Mouse (Mus musculus) layer of hippocampus, adult 8-10 months (tissue): ENCODE measurements at regions not wholly inside any gene's neighbourhood (a gene's known extent, or its start where the extent isn't known, plus 50 kb on each side); places are given as distances from the start of the nearest gene placed in this dataset.

Experiments used
- DNase-seq, 2 experiments: peaks; one replicate each; pipeline ENCODE4 v3.0.0; 2022; ENCODE audit warnings: low spot score in 2 of 2

DNA sequence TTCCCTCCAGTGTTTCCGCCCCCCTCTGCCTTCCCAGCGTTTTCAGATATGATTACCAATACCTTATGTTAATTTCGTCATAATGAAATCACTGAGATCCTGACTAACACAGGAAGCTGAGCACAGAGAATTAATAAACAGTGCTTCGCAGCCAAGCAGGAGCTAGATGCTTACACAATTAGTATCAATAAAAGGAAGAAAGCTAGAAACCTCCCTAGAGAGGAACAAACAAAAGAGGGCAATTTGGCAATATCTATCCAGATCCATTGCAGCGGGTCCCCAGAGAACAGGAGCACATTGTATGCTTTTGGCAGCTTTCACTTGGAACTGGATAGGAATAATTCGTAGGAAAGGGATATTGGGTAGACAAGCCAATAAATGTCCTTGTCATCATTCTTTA, 159.1 kb upstream of the Kbtbd8 start:
- DNase-seq, result no peak

DNA sequence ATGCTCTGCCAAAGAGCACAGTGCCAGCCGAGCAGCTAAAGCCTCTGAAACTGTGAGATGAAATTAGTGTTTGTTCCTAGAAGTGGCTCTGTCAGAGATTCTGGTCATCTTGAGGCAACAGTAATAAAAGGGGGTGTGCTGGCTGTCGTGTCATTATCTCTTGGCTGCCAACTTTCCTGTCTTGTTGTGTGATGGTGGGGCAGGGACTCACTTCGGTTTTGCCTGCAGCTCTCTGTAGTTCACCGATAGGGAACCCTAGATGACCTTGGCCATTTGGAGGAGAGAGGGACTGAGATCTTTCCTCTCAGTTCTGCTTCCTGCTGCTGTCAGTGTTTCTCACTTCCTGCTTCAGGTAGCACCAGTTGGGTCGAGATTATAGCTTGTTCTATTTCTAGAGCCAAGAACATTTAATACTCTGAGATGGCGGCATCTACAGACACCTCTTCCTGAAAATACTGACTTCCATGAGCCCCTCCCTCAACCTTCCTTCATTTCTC, 159.8 kb upstream of the Kbtbd8 start:
- DNase-seq, result no peak

DNA sequence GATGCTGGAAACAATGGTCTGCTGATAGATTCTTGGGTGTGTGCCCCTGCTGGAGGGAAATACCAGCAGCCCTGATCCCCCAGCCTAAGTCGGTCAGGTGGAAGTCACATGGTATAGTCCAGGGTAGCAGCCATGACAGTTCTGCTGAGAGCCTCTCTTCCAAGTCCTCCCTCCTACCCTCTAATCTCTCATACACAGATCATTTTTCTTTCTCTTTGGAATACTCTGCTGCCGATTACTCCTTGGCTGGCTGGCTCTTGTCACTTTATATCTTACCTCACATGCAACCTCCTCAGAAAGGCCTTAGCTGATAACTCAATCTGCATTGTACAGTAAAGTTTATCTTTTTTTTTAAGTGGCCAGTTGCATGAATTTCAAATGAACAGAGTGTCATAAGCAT, 162.5 kb upstream of the Kbtbd8 start:
- DNase-seq, result no peak

DNA sequence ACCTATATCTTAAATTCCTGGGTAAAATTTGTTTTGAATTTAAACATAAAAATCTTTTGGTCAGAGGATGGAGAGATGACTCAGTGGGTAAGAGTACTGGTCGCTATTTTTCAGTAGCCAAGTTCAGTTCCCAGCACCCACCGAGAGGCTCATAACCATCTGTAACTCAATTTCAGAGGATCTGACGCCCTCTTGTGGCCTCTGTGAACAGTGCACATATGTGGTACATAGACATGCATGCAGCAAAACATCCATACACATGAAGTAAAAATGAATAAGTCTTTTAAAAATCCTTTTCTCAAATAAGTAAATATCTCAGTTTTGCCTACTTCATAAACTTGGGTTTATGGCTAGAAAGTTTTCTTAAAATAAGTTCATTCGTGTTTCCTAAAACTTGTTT, 163.4 kb upstream of the Kbtbd8 start:
- DNase-seq, result no peak

DNA sequence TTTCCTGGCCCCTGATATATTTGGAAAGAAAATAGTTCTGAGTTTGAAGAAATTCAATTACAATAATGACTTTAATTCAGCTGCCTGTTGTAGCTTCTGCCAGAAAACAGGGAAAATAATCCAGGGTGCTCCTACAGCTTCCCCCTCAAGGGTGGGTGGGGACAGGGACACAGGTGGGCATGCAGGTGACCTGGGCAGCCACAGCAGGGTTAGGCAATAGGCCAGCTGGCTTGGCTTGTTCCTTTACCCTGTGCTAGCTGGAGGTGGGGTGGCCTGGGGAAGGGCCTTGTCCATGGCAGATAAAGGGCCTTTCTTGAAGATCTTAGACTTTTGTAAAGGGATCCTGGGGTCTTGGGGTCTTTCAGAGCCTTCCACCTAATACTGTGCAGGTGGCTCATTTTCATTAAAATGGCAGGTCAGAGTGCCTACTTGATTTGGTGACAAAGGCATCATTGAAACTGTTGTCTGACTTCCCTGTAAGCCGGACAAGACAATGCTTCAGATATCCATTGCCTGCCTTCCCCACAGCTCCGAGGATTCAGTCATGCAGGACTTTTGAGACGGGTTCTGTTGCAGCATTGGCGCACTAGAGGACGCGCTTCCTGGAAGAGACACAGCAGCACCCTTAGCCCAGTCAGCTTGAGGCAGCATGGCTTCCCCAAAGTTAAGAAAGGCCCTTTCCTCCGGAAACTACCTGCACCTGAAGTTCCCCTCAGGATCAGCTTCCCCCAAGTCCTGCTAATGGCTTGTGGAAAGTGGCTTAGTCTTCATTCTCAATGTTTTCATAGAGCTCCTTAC, 164.9 kb upstream of the Kbtbd8 start:
- DNase-seq, result no peak

DNA sequence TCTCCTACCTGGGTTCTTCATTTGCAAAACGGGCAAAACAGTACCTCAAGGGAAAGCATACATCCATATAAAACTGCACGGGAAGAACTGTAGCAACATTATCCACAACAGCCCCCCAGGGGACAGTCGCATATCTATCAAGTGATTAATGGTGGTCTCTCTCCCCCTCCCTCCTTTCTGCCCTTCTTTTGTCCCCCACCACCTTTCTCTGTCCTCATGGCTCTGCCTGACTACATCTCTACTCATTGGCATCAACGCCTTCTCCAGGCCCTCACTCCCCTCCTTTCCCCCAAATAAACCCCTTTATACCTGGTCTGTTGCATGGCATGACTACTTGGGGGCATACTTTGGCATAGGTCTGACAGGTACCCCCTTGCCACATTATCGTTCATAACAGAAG, 166.1 kb upstream of the Kbtbd8 start:
- DNase-seq, result no peak

DNA sequence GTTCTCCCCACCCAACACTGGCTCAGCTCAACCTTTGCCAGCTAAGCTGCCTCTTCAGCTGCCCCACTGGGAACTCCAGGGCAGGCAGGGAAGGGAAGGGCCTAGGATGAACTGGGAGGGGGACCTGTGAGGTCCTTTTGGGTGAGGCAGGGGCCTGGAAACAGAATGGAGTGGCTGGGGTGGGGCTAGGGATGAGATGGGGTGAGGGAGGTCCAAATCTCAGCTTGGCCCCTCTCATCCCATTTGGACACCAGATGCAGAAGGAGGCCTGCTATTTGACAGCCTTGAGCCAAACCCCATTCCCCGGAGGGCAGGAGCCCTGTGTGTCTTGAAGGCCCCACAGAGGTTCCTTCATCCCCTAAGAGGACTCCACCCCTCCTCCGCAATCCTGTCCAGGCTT, 166.7 kb upstream of the Kbtbd8 start:
- DNase-seq, result no peak

DNA sequence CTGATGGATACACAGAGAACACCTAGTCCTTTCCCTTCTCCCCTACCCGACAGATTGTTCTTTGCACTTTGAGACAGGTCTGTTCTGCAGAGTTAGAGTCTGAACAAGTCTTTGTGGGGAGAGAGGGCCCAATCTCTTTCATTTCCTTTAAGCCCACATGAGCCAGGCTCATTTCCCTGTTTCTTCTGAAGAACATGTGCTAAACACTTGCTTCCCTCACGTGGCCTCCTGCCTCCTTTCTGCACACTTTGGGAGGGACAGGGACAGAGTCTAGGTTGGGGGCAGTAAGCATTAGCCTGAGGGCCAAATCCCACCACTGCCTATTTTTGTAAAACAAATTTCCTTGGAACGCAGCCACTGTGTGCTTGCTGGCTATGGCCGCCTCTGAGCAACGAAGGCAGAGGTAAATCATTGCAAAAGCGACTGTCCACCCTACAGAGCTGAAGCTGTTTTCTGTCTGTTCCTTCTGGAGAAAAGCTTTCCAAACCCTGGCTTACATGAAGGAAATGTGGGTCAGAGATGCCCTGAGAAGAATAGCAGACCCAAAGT, 170.6 kb upstream of the Kbtbd8 start:
- DNase-seq, result no peak

DNA sequence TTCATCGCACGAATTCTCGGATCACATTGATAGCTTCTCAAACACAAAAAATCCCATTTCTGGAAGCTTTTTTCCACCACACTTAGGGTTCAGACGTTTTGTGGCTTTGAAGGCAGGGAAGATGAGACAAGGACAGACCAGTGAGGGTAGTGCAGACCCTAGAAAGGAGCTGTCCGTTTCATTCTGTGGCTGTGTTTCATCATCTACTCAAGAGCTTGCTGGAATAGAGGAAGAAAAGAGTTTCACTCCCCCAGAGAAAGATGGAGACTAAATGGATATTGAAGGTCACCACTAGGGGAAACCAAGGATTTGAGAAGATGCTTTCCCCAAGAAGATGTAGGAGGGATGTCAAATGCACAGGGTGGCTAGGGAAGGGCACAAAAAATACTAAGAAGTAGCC, 171.3 kb upstream of the Kbtbd8 start:
- no peak for DNase-seq

DNA sequence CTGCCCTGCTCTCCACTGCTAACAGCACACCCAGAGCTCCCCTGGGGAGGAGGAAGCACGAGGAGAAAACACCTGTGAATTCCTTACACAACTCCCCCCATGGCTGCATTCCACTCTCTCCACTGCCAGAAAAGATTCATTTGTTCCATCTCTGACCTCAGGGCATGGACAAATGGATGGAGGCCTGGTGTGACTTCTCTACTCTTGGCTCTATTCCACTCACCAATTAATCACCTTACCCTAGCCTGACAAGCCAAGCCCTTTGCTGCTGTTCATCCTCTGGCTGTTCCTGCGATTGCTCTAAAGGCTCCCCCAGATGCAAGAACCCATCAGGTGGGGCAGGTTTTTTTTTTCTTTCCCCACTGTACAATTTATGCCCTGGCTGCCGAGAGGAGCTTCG, 172.8 kb upstream of the Kbtbd8 start:
- no peak for DNase-seq

DNA sequence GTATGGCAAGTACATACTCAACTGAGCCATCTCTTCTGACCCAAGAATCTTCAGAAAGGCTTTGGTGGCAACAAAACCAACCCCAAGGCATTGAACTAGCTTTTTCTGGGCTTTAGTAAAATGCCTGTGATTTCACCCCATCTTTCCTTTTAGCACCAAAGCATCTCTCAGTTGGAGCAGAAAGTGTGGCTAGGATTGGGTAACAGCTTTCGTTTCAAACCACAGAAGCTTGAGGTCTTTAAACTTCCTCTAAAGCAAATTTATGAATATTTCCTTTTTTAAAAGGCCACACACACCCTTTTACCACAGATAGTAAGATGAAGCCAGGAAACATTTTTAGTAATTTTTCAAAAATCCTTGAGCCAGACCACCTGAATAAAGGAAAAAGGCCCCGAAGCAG, 178.1 kb upstream of the Kbtbd8 start:
- DNase-seq, result no peak

DNA sequence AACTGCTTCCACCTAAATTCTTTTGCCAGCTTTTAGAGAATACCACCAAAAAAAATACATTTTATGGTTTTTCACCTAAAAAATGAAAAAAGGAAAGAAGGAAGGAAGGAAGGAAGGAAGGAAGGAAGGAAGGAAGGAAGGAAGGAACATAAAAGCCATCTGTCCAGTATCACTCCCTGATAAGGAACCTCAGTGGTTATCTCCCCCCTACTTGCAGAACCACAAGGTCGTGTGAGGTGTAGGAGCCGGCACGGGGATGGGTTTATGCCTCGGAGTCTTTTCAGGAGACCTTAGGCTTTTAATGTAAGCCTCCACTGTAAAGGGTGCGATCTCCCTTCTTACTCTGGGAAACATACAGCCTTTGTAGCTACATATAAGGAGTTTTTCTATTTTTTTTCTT, 180.8 kb upstream of the Kbtbd8 start:
- no peak for DNase-seq

DNA sequence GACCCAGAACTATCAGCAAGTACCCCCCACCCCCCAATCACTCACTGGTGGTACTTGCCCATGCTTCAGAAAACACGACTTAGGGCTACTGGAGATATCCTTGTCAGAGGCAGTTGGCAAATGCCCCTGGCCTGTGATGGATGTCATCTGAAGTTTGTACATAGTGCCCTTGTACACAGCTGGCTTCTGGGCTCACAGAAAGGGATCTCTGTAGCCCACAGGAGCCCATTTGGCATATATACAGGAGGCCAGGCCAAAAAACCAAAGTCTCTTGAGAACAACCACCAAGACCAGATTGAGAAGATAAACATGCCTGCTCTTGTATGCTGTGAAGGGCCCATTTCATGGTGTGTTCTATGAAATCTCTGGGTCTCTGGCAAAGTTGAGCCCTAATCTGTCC, 181.3 kb upstream of the Kbtbd8 start:
- no peak for DNase-seq

DNA sequence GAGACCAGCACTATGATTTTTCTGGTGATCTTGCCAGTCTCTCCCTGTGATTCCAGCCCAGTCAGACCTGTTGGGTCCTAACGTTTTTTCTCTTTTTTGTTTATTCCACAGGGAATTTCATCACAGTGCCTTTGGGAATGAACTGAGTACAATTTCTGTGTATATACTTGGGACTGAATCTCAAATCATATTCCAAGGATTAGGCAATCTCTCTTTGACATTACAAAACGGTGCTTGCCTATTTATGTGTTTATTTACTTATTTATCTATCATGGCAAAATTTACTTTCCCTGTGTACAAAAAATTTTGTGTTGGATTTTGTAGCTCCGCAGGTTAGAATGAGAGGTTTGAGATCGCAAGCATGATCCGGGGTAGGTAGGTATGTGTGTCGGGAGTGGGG, 189.2 kb upstream of the Kbtbd8 start:
- no peak for DNase-seq

DNA sequence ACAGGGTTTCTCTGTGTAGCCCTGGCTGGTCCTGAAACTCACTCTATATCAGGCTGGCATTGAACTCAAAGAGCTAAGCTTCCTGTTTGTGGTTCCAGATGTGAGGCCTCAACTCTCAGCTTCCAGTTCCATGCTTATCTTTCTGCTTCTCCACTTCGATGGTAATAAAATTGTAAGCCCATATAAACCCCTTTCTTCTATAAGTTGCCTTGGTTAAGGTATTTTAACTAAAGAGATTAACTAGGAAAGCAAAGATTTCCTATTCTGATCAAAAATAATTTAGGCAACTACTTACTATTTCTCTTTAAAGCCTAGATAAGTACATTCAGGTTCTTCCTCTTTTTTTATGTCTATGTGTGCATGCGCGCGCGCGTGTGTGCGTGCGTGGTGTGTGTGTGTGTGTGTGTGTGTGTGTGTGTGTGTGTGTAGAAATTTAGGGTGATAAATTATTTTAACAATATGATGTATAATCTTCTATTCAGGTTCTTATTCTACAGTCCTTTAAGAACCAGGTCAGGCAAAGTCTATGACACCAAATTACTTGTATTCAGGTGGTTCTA, 190.3 kb upstream of the Kbtbd8 start:
- no peak for DNase-seq

DNA sequence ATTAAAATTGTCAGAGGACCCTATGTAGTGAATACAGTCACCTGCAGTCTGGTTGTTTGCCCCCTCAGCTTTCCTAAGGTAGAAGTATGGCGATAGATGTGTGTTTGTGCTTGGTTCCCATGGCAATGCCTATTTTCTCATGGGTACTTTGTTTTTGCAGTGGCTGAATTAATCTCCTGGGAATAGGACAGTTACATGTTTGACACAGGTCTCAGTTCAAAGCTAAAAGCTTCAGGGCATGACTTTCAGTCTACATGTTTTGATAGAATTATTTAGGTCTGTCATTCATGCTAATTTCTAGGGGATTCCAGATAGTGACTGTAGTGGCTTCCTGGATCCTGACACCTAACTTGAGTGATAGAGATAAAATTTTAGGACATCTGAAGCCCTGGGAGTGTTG, 191.6 kb upstream of the Kbtbd8 start:
- no peak for DNase-seq

DNA sequence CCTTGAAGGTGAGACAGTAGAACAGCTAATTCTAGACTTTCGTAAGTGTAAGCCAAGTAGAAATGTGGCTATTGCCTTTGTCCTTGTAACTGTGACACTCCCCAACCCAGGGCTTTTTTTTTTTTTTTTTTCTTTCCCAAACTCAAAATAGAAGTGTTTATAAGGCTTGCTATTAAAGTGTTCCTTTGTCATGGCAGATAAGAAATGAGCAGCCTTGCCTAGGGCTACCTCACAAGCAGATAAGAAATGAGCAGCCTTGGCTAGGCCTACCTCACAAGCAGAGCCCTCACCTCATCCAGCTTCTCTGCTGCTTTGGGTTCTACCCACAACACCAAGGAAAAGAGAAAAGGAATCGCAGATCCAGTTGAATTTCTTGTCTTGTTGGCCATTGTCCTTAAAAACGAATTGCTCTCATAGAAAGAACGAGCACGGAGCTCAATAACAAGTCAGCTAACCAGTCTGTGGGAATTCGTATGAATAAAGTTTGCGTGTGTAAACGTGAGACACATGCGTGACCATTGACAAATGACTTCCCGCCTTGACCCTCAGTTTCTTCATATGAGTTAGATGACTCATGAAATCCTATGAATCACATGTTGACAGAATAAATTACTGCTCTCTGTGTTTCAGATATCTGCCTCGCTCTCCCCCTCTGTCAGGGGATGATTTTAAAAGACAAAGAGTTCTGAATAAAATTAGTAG, 192.6 kb upstream of the Kbtbd8 start:
- DNase-seq, result no peak

DNA sequence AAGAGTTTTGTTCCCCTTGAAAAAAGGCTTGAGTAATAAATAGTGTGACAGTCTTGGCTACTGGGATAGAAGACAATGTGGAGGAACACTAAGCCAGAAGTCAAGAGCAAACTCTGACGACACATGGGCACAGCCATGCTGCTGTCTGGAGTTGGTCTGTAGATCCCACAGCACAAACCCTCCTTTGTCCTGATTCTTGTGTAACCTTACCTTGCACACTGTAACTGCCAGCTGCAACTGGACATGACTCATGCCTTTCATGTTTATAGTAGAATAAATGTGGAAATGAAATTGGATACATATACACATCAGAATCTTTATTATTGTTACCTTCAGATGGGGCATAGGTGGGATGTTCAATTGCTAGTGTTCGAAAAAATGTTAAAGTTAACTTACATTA, 195.3 kb upstream of the Kbtbd8 start:
- no peak for DNase-seq

DNA sequence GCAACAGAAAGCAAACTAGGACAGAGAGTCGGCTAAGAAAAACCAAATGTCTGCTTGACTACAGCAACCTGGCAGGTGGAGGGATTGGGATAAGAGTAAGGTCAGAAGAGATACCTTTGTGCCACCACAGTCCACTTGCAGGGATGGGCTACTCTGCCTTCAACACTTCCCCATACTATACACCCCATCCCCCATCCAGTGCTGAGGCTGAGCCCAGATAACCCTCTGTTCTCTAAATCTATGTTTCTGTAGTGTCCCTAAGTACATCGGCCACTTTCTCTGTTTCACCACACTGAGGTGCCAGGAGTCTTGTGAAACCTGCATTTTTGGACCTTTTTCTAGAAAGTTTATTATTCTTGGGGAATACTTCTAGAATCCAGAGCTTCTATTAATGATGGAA, 196.3 kb upstream of the Kbtbd8 start:
- DNase-seq, result no peak

DNA sequence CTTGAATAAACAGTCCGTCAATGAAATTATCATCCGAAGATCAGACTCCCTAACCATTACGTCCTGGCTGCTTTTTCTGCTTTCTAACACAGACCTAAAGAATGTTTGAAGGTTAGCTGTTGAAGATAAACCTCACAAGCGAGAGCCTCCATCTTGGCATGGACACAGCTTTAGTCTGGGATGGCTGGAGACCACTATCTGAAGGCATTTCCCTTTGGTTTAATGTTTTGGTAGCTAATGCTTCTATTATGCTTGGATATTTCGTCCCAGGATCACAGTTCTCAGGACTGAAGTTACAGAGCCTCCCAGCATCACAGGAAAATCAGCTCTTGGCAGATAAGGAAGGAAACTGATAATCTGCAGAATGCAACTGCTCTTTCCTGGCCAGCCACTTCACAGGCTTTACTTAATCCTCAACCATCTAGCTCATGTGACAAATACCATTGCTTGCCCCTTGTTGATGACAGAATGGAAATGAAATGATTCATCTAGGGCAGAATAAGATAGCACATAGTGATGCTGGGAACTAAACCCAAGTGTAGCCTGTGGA, 197.8 kb upstream of the Kbtbd8 start:
- DNase-seq, result no peak

DNA sequence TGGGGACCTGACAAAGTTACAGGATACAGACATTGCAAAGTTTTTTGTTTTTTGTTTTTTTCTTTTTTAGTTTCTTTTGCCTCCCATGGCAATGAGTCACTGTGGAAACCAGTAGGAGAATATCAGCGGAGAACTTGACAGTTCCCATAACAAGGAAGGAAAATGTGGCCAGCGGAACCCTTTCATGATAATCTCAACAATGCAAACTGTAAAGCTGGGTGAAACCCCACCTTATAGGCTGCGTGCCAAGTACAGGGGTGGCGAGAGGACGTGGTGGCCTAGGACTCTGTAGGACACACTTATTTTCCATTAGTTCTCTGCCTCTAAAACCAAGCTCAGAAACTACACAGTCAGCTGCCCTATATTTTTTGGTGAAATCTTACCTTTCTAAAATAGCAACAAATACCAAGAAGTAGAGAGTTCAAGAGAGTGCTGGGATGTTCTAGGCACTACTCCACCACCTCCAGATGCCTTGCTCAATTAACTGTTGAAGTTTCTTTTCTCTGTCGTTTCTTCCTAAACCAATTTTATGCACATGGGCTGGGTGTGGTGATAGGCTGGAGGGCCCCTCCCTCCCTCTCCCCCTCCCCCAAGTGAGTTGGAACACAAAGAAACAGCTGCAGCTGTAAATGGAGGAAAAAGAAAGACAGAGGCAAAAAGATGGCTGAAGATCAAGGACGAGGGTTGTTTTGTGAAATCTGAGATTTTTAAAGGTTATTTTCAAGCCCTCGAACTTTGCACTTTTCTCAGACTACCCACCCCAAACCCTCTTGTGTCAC, 201.0 kb upstream of the Kbtbd8 start:
- no peak for DNase-seq
